Mouse (Mus musculus) midbrain, embryonic 13.5 days (tissue): ENCODE data around the gene Hmgb1. TPM values are rescaled to one million over a fixed set of nuclear protein-coding genes. Genes with fewer than 3 reads are reported as not detected.
A peak's percentile ranks its signal among the peaks of the same experiment; 100 is the strongest.

Experiments
- ATAC-seq: fragments of 200-750 bp; cut with Nextera tagmentation; 2 replicates; pipeline ENCODE4 v1.8.0; 2017; ENCODE audit warnings: mild to moderate bottlenecking, moderate TSS enrichment, moderate library complexity
- H3K27ac ChIP-seq: fragments of 300-500 bp; sonication (generic); 2 replicates; pipeline ENCODE4 v1.5.1; 2015; ENCODE audit warnings: inconsistent platforms, mild to moderate bottlenecking, moderate library complexity
- H3K27me3 ChIP-seq: fragments of 300-500 bp; sonication (generic); 2 replicates; pipeline ENCODE4 v1.6.1; 2015; ENCODE audit warnings: mild to moderate bottlenecking, inconsistent platforms
- H3K36me3 ChIP-seq: fragments of 300-500 bp; sonication (generic); 2 replicates; pipeline ENCODE4 v1.6.1; 2015; ENCODE audit warnings: mild to moderate bottlenecking, inconsistent platforms
- H3K4me1 ChIP-seq: fragments of 300-500 bp; sonication (generic); replicated peaks from 2 replicates; pipeline ENCODE4 v1.6.1; 2015; ENCODE audit warnings: inconsistent platforms
- H3K4me2 ChIP-seq: fragments of 300-500 bp; sonication (generic); replicated peaks from 2 replicates; pipeline ENCODE4 v1.6.1; 2015; ENCODE audit warnings: moderate library complexity, mild to moderate bottlenecking, inconsistent platforms
- H3K4me3 ChIP-seq: fragments of 300-500 bp; sonication (generic); replicated peaks from 2 replicates; pipeline ENCODE4 v1.5.1; 2015; ENCODE audit warnings: mild to moderate bottlenecking, inconsistent platforms
- H3K9ac ChIP-seq: fragments of 300-500 bp; sonication (generic); replicated peaks from 2 replicates; pipeline ENCODE4 v1.6.1; 2015; ENCODE audit warnings: mild to moderate bottlenecking, inconsistent platforms
- H3K9me3 ChIP-seq: fragments of 300-500 bp; sonication (generic); 2 replicates; pipeline ENCODE4 v1.6.1; 2016; ENCODE audit warnings: mild to moderate bottlenecking, inconsistent platforms
- WGBS: fragments of 180-500 bp; shearing (Covaris S2); methylation state at CpG from one replicate; pipeline ENCODE4 v1.1.7; 2015; 5-methylcytosine and 5-hydroxymethylcytosine counted together
- polyA plus RNA-seq: library from polyadenylated mRNA; unstranded; fragments of >200 nt; fragmentation: Nextera tagmentation; extraction: Ambion mirVana; gene quantifications from 2 replicates; pipeline ENCODE4 v1.2.1, GENCODE M21; 2015

Gene Hmgb1
- polyA plus RNA-seq, 1 experiment from 2014 or later = 1,097 TPM

- Histone ChIP-seq H3K27ac (no peak overlapping the region), H3K4me1 (peaks cover 7% of the 10 kb centered on the region), H3K36me3 (no peaks in the 10 kb centered on the region), H3K9me3 (no peaks in the 10 kb centered on the region), H3K4me2 (no peak overlapping the region; the same call in 1 of the 2 replicates), H3K27me3 (peaks cover 10% of the 10 kb centered on the region; the same call in 1 of the 2 replicates), H3K4me3 (no peak overlapping the region), H3K9ac (0 out of 2 replicates have a peak overlapping the region, but pooled peaks have one; percentile 28)
- ATAC-seq = no peak
- 59% methylated on average over 18 of the region's 18 CpGs for WGBS
These were observed 164.1 kb downstream of the Hmgb1 start for GRCm38 (mm10) chr5:149020059-149020680.

- H3K4me2 ChIP-seq = no peak overlapping the region
- no peak overlapping the region for H3K27ac ChIP-seq
- 90% methylated on average over 3 of the region's 3 CpGs for WGBS
- peaks cover 21% of the 10 kb centered on the region for H3K27me3 ChIP-seq
- no peak overlapping the region for H3K9ac ChIP-seq
- no peaks in the 10 kb centered on the region for H3K9me3 ChIP-seq
- H3K36me3 ChIP-seq = no peaks in the 10 kb centered on the region
- H3K4me1 ChIP-seq = peaks cover 12% of the 10 kb centered on the region
- no peak for ATAC-seq
- H3K4me3 ChIP-seq = no peak overlapping the region
These were observed 166.4 kb downstream of the Hmgb1 start for GRCm38 (mm10) chr5:149017666-149018415.

GRCm38 (mm10) chr5:149017181-149017580, 167.1 kb downstream of the Hmgb1 start:
- no peaks in the 10 kb centered on the region for H3K36me3 ChIP-seq
- peaks cover 21% of the 10 kb centered on the region for H3K27me3 ChIP-seq
- H3K4me1 ChIP-seq = peaks cover 12% of the 10 kb centered on the region
- H3K4me2 ChIP-seq = no peak overlapping the region
- ATAC-seq = no peak
- H3K4me3 ChIP-seq = no peak overlapping the region
- H3K27ac ChIP-seq = no peak overlapping the region
- no peak overlapping the region for H3K9ac ChIP-seq
- no peaks in the 10 kb centered on the region for H3K9me3 ChIP-seq
- WGBS = 93% methylated on average over 3 of the region's 3 CpGs

GRCm38 (mm10) chr5:149016261-149016660, 168.0 kb downstream of the Hmgb1 start:
- H3K27ac ChIP-seq = no peak overlapping the region
- H3K4me1 ChIP-seq = peaks cover 12% of the 10 kb centered on the region
- no peaks in the 10 kb centered on the region for H3K36me3 ChIP-seq
- peak overlapping the region; percentile 94; the same call in 1 of the 2 replicates for H3K4me2 ChIP-seq
- H3K9me3 ChIP-seq = no peaks in the 10 kb centered on the region
- WGBS = 70% methylated on average over 5 of the region's 5 CpGs
- no peak overlapping the region for H3K9ac ChIP-seq
- H3K4me3 ChIP-seq = no peak overlapping the region
- ATAC-seq = no peak
- peaks cover 21% of the 10 kb centered on the region for H3K27me3 ChIP-seq

- peak; percentile 77 for ATAC-seq
- H3K9ac ChIP-seq = peak overlapping the region; percentile 68
- H3K4me1 ChIP-seq = peaks cover 12% of the 10 kb centered on the region
- 2% methylated on average over 37 of the region's 37 CpGs for WGBS
- no peaks in the 10 kb centered on the region for H3K9me3 ChIP-seq
- peak overlapping the region; percentile 49 for H3K4me3 ChIP-seq
- H3K36me3 ChIP-seq = no peaks in the 10 kb centered on the region
- peaks cover 21% of the 10 kb centered on the region for H3K27me3 ChIP-seq
- no peak overlapping the region for H3K27ac ChIP-seq
- peak overlapping the region; percentile 94 for H3K4me2 ChIP-seq
These were observed 168.7 kb downstream of the Hmgb1 start for GRCm38 (mm10) chr5:149015335-149016201.

GRCm38 (mm10) chr5:149014600-149015268, 169.6 kb downstream of the Hmgb1 start:
- Histone ChIP-seq H3K4me3 (peak overlapping the region; percentile 49), H3K9ac (no peak overlapping the region), H3K36me3 (no peaks in the 10 kb centered on the region), H3K27me3 (peaks cover 21% of the 10 kb centered on the region), H3K27ac (no peak overlapping the region), H3K4me1 (peaks cover 12% of the 10 kb centered on the region), H3K4me2 (peak overlapping the region; percentile 94), H3K9me3 (no peaks in the 10 kb centered on the region)
- WGBS = 11% methylated on average over 17 of the region's 17 CpGs
- ATAC-seq = peak; percentile 24

GRCm38 (mm10) chr5:149013817-149014508, 170.3 kb downstream of the Hmgb1 start:
- Histone ChIP-seq H3K9me3 (no peaks in the 10 kb centered on the region), H3K4me2 (no peak overlapping the region), H3K27ac (no peak overlapping the region), H3K4me1 (peaks cover 12% of the 10 kb centered on the region), H3K9ac (no peak overlapping the region), H3K27me3 (peaks cover 21% of the 10 kb centered on the region), H3K36me3 (no peaks in the 10 kb centered on the region), H3K4me3 (no peak overlapping the region)
- WGBS = 67% methylated on average over 7 of the region's 7 CpGs
- ATAC-seq = no peak

- H3K4me3 ChIP-seq = no peak overlapping the region
- H3K4me2 ChIP-seq = no peak overlapping the region
- 95% methylated on average over 3 of the region's 3 CpGs for WGBS
- no peak overlapping the region for H3K9ac ChIP-seq
- H3K27me3 ChIP-seq = peaks cover 9% of the 10 kb centered on the region
- no peaks in the 10 kb centered on the region for H3K9me3 ChIP-seq
- no peak overlapping the region for H3K27ac ChIP-seq
- H3K4me1 ChIP-seq = peaks cover 7% of the 10 kb centered on the region
- no peaks in the 10 kb centered on the region for H3K36me3 ChIP-seq
- no peak for ATAC-seq
These were observed 175.2 kb downstream of the Hmgb1 start for GRCm38 (mm10) chr5:149009111-149009510.

GRCm38 (mm10) chr5:149007295-149007646, 177.0 kb downstream of the Hmgb1 start:
- 0 out of 2 replicates have a peak overlapping the region, but pooled peaks have one; percentile 11 for H3K9ac ChIP-seq
- no peaks in the 10 kb centered on the region for H3K9me3 ChIP-seq
- H3K4me2 ChIP-seq = peak overlapping the region; percentile 53
- WGBS = 62% methylated on average over 5 of the region's 5 CpGs
- H3K27me3 ChIP-seq = peaks cover 6% of the 10 kb centered on the region
- H3K4me1 ChIP-seq = peaks cover 7% of the 10 kb centered on the region
- H3K4me3 ChIP-seq = no peak overlapping the region
- no peak overlapping the region for H3K27ac ChIP-seq
- no peak; the same call in 1 of the 2 replicates for ATAC-seq
- H3K36me3 ChIP-seq = no peaks in the 10 kb centered on the region

GRCm38 (mm10) chr5:149006362-149007294, 177.7 kb downstream of the Hmgb1 start:
- H3K9me3 ChIP-seq = no peaks in the 10 kb centered on the region
- peak overlapping the region; percentile 34; the same call in 1 of the 2 replicates for H3K9ac ChIP-seq
- peaks cover 6% of the 10 kb centered on the region for H3K27me3 ChIP-seq
- peak; percentile 89 for ATAC-seq
- H3K36me3 ChIP-seq = no peaks in the 10 kb centered on the region
- H3K4me1 ChIP-seq = peaks cover 7% of the 10 kb centered on the region
- peak overlapping the region; percentile 28 for H3K4me3 ChIP-seq
- 13% methylated on average over 26 of the region's 26 CpGs for WGBS
- H3K27ac ChIP-seq = peak overlapping the region; percentile 30; the same call in 1 of the 2 replicates
- H3K4me2 ChIP-seq = peak overlapping the region; percentile 53
